Mouse (Mus musculus) kidney, postnatal 0 days (tissue): ENCODE data around the gene 1700025G04Rik. TPM values are rescaled to one million over a fixed set of nuclear protein-coding genes. Genes with fewer than 3 reads are reported as not detected.

Experiments
- ATAC-seq: fragments of 200-750 bp; cut with Nextera tagmentation; replicated peaks from 2 replicates; pipeline ENCODE4 v1.8.0; 2017; ENCODE audit warnings: low read depth, moderate number of reproducible peaks, moderate TSS enrichment, moderate library complexity; ENCODE audit not compliant: low FRiP score
- DNase-seq: peaks from one replicate; pipeline ENCODE4 v3.0.0-alpha.2; 2016; ENCODE audit warnings: low spot score
- H3K27ac ChIP-seq: fragments of 300-500 bp; sonication (generic); 2 replicates; pipeline ENCODE4 v1.5.1; 2014; ENCODE audit warnings: mild to moderate bottlenecking
- H3K27me3 ChIP-seq: fragments of 300-500 bp; sonication (generic); 2 replicates; pipeline ENCODE4 v1.6.1; 2014; ENCODE audit warnings: low read length, mixed read lengths; ENCODE audit not compliant: insufficient read depth
- H3K36me3 ChIP-seq: fragments of 300-500 bp; sonication (generic); 2 replicates; pipeline ENCODE4 v1.6.1; 2014; ENCODE audit warnings: low read length, mixed read lengths; ENCODE audit not compliant: insufficient read depth
- H3K4me1 ChIP-seq: fragments of 300-500 bp; sonication (generic); replicated peaks from 2 replicates; pipeline ENCODE4 v1.6.1; 2014; ENCODE audit warnings: antibody characterized with exemption, low read length, mixed read lengths; ENCODE audit not compliant: insufficient read depth
- H3K4me2 ChIP-seq: fragments of 300-500 bp; sonication (generic); 2 replicates; pipeline ENCODE4 v1.6.1; 2014; ENCODE audit warnings: mild to moderate bottlenecking, low read length, moderate library complexity, mixed read lengths
- H3K4me3 ChIP-seq: fragments of 300-500 bp; sonication (generic); replicated peaks from 2 replicates; pipeline ENCODE4 v1.5.1; 2014; ENCODE audit warnings: low read depth, low read length
- H3K9ac ChIP-seq: fragments of 300-500 bp; sonication (generic); 2 replicates; pipeline ENCODE4 v1.6.1; 2014; ENCODE audit warnings: low read depth, low read length
- H3K9me3 ChIP-seq: fragments of 300-500 bp; sonication (generic); replicated peaks from 2 replicates; pipeline ENCODE4 v1.6.1; 2016; ENCODE audit warnings: low read length, inconsistent platforms, mixed read lengths
- CTCF ChIP-seq: IDR thresholded peaks from 2 replicates; pipeline ENCODE4 v1.5.1; 2016; ENCODE audit warnings: antibody characterized with exemption, low read depth, mild to moderate bottlenecking, moderate library complexity
- WGBS: fragments of 180-500 bp; shearing (Covaris S2); extraction: QIAGEN DNeasy Blood & Tissue Kit; methylation state at CpG from one replicate; pipeline ENCODE4 v1.1.7; 2014; 5-methylcytosine and 5-hydroxymethylcytosine counted together
- polyA plus RNA-seq: library from polyadenylated mRNA; unstranded; fragments of >200 nt; fragmentation: Nextera tagmentation; extraction: Ambion mirVana; gene quantifications from 2 replicates; pipeline ENCODE4 v1.2.1, GENCODE M21; 2015

The 1700025G04Rik gene
- polyA plus RNA-seq, 1 experiment from 2014 or later: 15.5 TPM

DNA sequence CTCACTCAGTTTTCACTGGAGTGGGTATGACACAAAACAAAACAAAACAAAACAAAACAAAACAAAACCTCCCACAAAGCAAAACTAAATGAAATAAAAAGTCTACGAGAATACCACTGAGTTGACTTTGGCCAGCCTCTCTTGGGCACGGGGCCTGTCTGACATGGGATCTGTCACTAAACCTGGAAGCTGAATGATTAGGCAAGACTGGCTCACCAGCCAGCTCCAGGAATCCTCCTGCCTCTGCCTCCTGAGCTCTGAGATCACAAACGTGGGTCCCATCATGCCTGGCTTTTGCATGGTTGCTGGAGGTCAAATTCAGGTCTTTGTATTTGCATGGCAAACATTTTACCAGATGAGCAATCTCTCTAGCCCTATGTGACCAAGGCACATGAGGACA, 258.1 kb downstream of the 1700025G04Rik start:
- 85% methylated on average over 3 of the region's 3 CpGs for WGBS
- DNase-seq (no peak), ATAC-seq (no peak)
- Histone ChIP-seq H3K4me1 (no peaks in the 10 kb centered on the region), H3K4me2 (no peak overlapping the region), H3K9me3 (no peaks in the 10 kb centered on the region), H3K36me3 (no peaks in the 10 kb centered on the region), H3K9ac (no peak overlapping the region), H3K27me3 (no peaks in the 10 kb centered on the region), H3K27ac (no peak overlapping the region), H3K4me3 (no peak overlapping the region)
- no peak for TF ChIP-seq CTCF

DNA sequence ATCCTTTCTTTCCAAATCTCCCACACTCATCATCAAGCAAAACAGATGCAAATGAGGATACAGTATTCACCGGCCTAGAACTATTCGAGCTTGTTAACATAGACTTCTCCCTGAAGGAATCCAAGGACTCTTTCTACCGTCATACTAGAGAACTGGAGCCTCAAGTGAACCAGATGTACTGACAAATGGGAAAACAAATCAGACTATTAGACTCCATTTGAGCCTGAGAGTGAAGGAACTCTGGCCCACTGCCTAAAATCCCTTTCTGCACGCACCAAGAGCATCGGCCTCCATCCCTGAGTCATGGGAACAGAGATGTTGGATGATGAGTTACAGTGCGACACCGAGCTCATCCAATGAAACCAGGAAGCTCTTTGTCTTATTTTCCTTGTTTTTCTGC, 264.9 kb downstream of the 1700025G04Rik start:
- Histone ChIP-seq H3K4me2 (no peak overlapping the region), H3K36me3 (no peaks in the 10 kb centered on the region), H3K9ac (no peak overlapping the region), H3K4me3 (no peak overlapping the region), H3K9me3 (no peaks in the 10 kb centered on the region), H3K4me1 (0 out of 2 replicates have a peak, but pooled peaks cover 3% of the 10 kb centered on the region), H3K27ac (no peak overlapping the region), H3K27me3 (no peaks in the 10 kb centered on the region)
- ATAC-seq: no peak
- WGBS: 74% methylated on average over 7 of the region's 7 CpGs
- no peak for DNase-seq
- TF ChIP-seq CTCF: no peak

DNA sequence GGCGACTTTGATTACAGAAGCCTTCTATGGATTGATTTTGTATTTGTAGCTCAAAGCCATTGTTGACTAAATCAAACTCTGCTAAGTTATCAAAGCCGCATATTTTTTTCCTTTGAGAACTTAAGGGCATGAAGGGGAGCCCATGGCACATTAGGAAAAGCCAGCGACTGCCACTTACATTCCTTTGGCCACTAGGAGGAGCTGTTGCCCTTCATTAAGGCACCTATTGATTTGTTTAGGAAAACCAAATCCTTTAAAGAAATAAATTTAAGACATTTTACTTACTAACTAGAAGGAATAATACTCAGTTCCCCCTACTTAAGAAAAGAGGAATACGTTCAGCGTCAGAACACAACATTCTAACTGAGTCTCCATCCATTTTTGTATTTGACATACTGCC, 269.5 kb downstream of the 1700025G04Rik start:
- no peak for ATAC-seq
- H3K4me2 ChIP-seq: no peak overlapping the region
- H3K4me3 ChIP-seq: no peak overlapping the region
- peaks cover 8% of the 10 kb centered on the region for H3K36me3 ChIP-seq
- H3K27me3 ChIP-seq: no peaks in the 10 kb centered on the region
- WGBS: 27% methylated on average over 5 of the region's 5 CpGs
- DNase-seq: peak; percentile 93
- H3K27ac ChIP-seq: no peak overlapping the region
- peak; percentile 90 for TF ChIP-seq CTCF
- H3K4me1 ChIP-seq: 0 out of 2 replicates have a peak, but pooled peaks cover 3% of the 10 kb centered on the region
- no peaks in the 10 kb centered on the region for H3K9me3 ChIP-seq
- no peak overlapping the region for H3K9ac ChIP-seq

DNA sequence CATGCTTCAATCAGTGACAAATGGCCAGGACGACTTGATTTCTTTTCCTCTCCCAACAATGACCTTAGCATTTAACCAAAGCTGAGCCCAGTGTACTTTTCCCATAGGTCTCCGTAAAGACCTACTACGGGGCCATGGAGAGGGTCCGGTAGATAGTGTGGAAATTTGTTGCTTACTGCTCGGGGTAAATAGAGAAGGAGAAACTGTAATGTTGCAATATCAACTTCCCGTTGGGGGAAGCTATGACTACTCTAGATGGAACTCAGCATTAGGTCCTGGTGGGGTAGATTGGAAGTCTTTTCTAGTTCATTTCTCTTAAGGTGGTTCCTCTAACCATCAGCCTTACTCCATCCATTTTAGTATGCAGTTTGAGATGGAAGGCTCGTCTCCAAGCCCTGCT, 270.7 kb downstream of the 1700025G04Rik start:
- peaks cover 8% of the 10 kb centered on the region for H3K36me3 ChIP-seq
- no peak for TF ChIP-seq CTCF
- H3K4me1 ChIP-seq: 0 out of 2 replicates have a peak, but pooled peaks cover 3% of the 10 kb centered on the region
- no peak overlapping the region for H3K4me2 ChIP-seq
- no peak overlapping the region for H3K27ac ChIP-seq
- no peak overlapping the region for H3K9ac ChIP-seq
- ATAC-seq (no peak), DNase-seq (no peak)
- no peak overlapping the region for H3K4me3 ChIP-seq
- 88% methylated on average over 7 of the region's 7 CpGs for WGBS
- H3K9me3 ChIP-seq: no peaks in the 10 kb centered on the region
- no peaks in the 10 kb centered on the region for H3K27me3 ChIP-seq

DNA sequence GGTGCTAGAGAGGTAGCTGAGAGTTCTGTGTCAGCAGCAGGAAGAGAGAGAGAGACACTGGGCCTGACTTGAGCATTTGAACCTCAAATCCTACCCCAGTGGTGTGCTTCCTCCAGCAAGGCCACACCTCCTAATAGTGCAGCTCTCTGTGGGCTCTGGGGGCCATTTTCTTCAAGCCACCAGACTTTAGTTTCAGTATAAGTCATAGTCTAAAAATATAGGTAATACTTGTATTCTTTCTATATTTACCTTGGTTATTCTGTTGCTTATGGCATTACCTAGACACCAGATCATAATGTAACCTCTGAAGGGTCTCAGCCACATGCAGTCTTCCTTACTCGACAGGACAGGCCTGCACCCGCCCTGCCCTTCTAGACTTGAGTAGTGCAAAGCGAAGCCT, 273.9 kb downstream of the 1700025G04Rik start:
- Histone ChIP-seq H3K36me3 (peaks cover 20% of the 10 kb centered on the region), H3K27ac (no peak overlapping the region), H3K4me2 (no peak overlapping the region), H3K9ac (no peak overlapping the region), H3K4me1 (no peaks in the 10 kb centered on the region), H3K9me3 (no peaks in the 10 kb centered on the region), H3K4me3 (no peak overlapping the region), H3K27me3 (no peaks in the 10 kb centered on the region)
- 94% methylated on average over 3 of the region's 3 CpGs for WGBS
- TF ChIP-seq CTCF: no peak
- ATAC-seq (no peak), DNase-seq (no peak)

DNA sequence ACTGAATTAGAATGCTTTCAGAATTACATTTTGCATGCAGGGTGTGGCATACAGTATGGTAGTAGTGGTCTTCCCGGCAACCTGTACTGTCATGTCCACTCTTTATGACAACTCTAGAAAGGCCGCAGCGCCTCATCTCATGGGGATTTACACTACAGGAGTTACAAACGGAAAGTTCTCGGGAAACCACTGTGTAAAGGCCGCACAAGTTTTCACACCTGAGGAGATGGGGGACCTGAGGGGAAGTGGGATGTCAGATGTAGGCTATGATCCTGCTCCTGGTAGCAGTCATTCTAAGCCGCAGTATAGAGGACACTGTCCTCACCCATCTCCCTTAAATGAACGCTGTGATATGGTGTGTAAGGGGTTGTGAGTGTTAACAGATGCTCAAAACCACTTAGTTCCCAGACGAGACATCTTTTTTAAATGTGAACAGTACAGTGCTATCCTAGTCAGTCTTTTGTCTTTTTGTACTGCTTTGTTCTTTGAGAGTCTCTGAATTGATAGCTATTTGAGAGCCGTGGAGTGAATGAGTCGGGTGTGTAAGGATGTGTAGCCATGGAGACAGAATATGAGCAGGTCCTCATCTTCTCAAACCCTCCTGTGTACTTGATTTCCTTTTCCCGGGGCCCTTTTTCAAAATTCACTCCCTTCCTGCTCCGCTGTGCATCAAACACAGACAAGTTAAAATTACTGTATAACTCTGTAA, 277.8 kb downstream of the 1700025G04Rik start:
- no peak for DNase-seq

More for the DNA sequence above, 277.8 kb downstream of the 1700025G04Rik start:
- no peak for ATAC-seq
- H3K4me3 ChIP-seq: no peak overlapping the region
- H3K4me2 ChIP-seq: no peak overlapping the region
- no peak overlapping the region for H3K27ac ChIP-seq
- H3K36me3 ChIP-seq: peaks cover 28% of the 10 kb centered on the region
- H3K9ac ChIP-seq: no peak overlapping the region
- no peaks in the 10 kb centered on the region for H3K4me1 ChIP-seq
- TF ChIP-seq CTCF: no peak
- H3K9me3 ChIP-seq: no peaks in the 10 kb centered on the region
- no peaks in the 10 kb centered on the region for H3K27me3 ChIP-seq
- WGBS: 92% methylated on average over 13 of the region's 13 CpGs
